ENCODE assay signal across 8 mouse cellular contexts in genomic region chr19:46392018-46392417, GRCm38 (mm10). TPM values are rescaled to one million over a fixed set of nuclear protein-coding genes. Genes with fewer than 3 reads are reported as not detected.
DNase-seq lines count a peak whose midpoint lies in the region; ATAC-seq and TF ChIP-seq lines count a peak whose summit lies in the region.

No protein-coding gene starts in this region.

- H3K4me3 ChIP-seq in heart, adult 2 months: no peak overlapping the region
- H3K4me3 ChIP-seq in heart, embryonic 12.5 days: no peak overlapping the region
- no peak overlapping the region for H3K4me3 ChIP-seq in ES-E14 (ENCODE audit: insufficient read depth in 1 of 2, low read depth in 1 of 2, low read length in 2 of 2, poor library complexity in 1 of 2, severe bottlenecking in 1 of 2)
- H3K4me3 ChIP-seq in hindbrain, postnatal 0 days (ENCODE audit: low read length): no peak overlapping the region

- ATAC-seq in heart, embryonic 12.5 days (ENCODE audit: insufficient number of reproducible peaks, low FRiP score): no peak
- no peak for ATAC-seq in hindbrain, postnatal 0 days

- no peaks in the 10 kb centered on the region for H3K27me3 ChIP-seq in heart, adult 2 months (ENCODE audit: control insufficient read depth, insufficient read depth, low read length)
- H3K27me3 ChIP-seq in heart, embryonic 12.5 days (replicated peaks): no peaks in the 10 kb centered on the region
- no peaks in the 10 kb centered on the region for H3K27me3 ChIP-seq in hindbrain, postnatal 0 days (ENCODE audit: insufficient read depth, low read length)

- intact Hi-C loops in heart, adult 2 months (cut with DNase I): no loop called here
- intact Hi-C loops in gastrocnemius, postnatal 14 days (cut with DNase I; ENCODE audit: low total_unique reads): no loop called here

- H3K79me2 ChIP-seq in heart, adult 2 months (replicated peaks; ENCODE audit: control insufficient read depth, insufficient read depth, low read length): peaks cover 5% of the 10 kb centered on the region

- no peaks in the 10 kb centered on the region for H3K9me3 ChIP-seq in heart, embryonic 12.5 days (replicated peaks)
- H3K9me3 ChIP-seq in ES-E14 (ENCODE audit: control insufficient read depth, insufficient read depth, low read depth, low read length): no peaks in the 10 kb centered on the region
- H3K9me3 ChIP-seq in hindbrain, postnatal 0 days (ENCODE audit: low read length): no peaks in the 10 kb centered on the region

- peaks cover 8% of the 10 kb centered on the region for H3K36me3 ChIP-seq in heart, adult 2 months (ENCODE audit: control insufficient read depth, insufficient read depth, low read length)
- peaks cover 20% of the 10 kb centered on the region for H3K36me3 ChIP-seq in heart, embryonic 12.5 days
- H3K36me3 ChIP-seq in ES-E14 (ENCODE audit: control insufficient read depth, insufficient read depth, low read length, poor library complexity, severe bottlenecking): no peaks in the 10 kb centered on the region
- H3K36me3 ChIP-seq in hindbrain, postnatal 0 days (ENCODE audit: insufficient read depth, low read length): peaks cover 6% of the 10 kb centered on the region; the same call in 1 of the 2 replicates

- TF ChIP-seq POLR2A in heart, adult 2 months (IDR thresholded peaks at IDR 0.05; ENCODE audit: insufficient read depth, low read depth, low read length): no peak

- WGBS in heart, adult 2 months: 26% methylated on average over 4 of the region's 4 CpGs
- WGBS in heart, embryonic 12.5 days: 51% methylated on average over 4 of the region's 4 CpGs
- 33% methylated on average over 4 of the region's 4 CpGs for WGBS in hindbrain, postnatal 0 days

- H3K4me1 ChIP-seq in heart, adult 2 months (ENCODE audit: control insufficient read depth, insufficient read depth, low read length): peaks cover 15% of the 10 kb centered on the region
- peaks cover 26% of the 10 kb centered on the region for H3K4me1 ChIP-seq in heart, embryonic 12.5 days (replicated peaks)
- peaks cover 2% of the 10 kb centered on the region in 2 experiments; a peak in 2 of 4 replicates for H3K4me1 ChIP-seq in ES-E14 (ENCODE audit: control insufficient read depth in 2 of 2, insufficient read depth in 2 of 2, low read length in 2 of 2, poor library complexity in 1 of 2)
- peaks cover 17% of the 10 kb centered on the region for H3K4me1 ChIP-seq in hindbrain, postnatal 0 days (ENCODE audit: insufficient read depth, low read length)

- DNase-seq in heart, adult 2 months: peak in 1 of 2 experiments; percentile 45
- DNase-seq in 3T3-L1 (ENCODE audit: low read depth, low spot score): peak; percentile 82
- peak; percentile 51 for DNase-seq in ES-E14 (ENCODE audit: low read depth, low spot score)
- DNase-seq in hindbrain, postnatal 0 days (ENCODE audit: low spot score): peak; percentile 56
- DNase-seq in retina, postnatal 1 day: peak; percentile 70
- no peak for DNase-seq in gastrocnemius, postnatal 25 days
- DNase-seq in gastrocnemius, postnatal 14 days: no peak

- in situ Hi-C loops in ES-E14 (cut with MboI; ENCODE audit: low sequenced_read_pairs in 2 of 2, unreplicated experiment in 2 of 2): no loop called here

- peak; percentile 72 for TF ChIP-seq CTCF in heart, adult 2 months (IDR thresholded peaks at IDR 0.05)
- peak; percentile 67 for TF ChIP-seq CTCF in hindbrain, postnatal 0 days (IDR thresholded peaks at IDR 0.05; ENCODE audit: low read depth)

- TF ChIP-seq EP300 in heart, adult 2 months (IDR thresholded peaks at IDR 0.05; ENCODE audit: insufficient read depth, low read depth, low read length): no peak

- H3K9ac ChIP-seq in heart, adult 2 months (ENCODE audit: low read depth, low read length): no peak overlapping the region
- no peak overlapping the region for H3K9ac ChIP-seq in heart, embryonic 12.5 days
- H3K9ac ChIP-seq in ES-E14 (ENCODE audit: insufficient read depth, low read depth, low read length, poor library complexity, severe bottlenecking): no peak overlapping the region
- no peak overlapping the region for H3K9ac ChIP-seq in hindbrain, postnatal 0 days (replicated peaks; ENCODE audit: low read length)

- H3K4me2 ChIP-seq in heart, embryonic 12.5 days: no peak overlapping the region
- no peak overlapping the region for H3K4me2 ChIP-seq in hindbrain, postnatal 0 days (ENCODE audit: low read depth, low read length)

- H3K27ac ChIP-seq in heart, adult 2 months: no peak overlapping the region
- H3K27ac ChIP-seq in heart, embryonic 12.5 days (ENCODE audit: poor library complexity, severe bottlenecking): no peak overlapping the region
- H3K27ac ChIP-seq in ES-E14 (ENCODE audit: insufficient read depth, low read depth, low read length, poor library complexity, severe bottlenecking): no peak overlapping the region
- H3K27ac ChIP-seq in hindbrain, postnatal 0 days: no peak overlapping the region

TF ChIP-seq in ES-E14, 5 proteins besides CTCF, POLR2A, EP300 and RAD21:
- no peak for TF ChIP-seq CHD2 (IDR thresholded peaks at IDR 0.05; ENCODE audit: low read depth, low read length)
- TF ChIP-seq ZC3H11A (IDR thresholded peaks at IDR 0.05; ENCODE audit: borderline replicate concordance, low read depth, low read length): no peak
- TF ChIP-seq MAFK (IDR thresholded peaks at IDR 0.05; ENCODE audit: insufficient read depth, low read depth, low read length): no peak
- TF ChIP-seq HCFC1 (IDR thresholded peaks at IDR 0.05; ENCODE audit: borderline replicate concordance, insufficient read depth, low read length): no peak
- TF ChIP-seq ZNF384 (IDR thresholded peaks at IDR 0.05; ENCODE audit: low read depth, low read length): no peak

RNA-seq across cellular contexts. Expression of gene Actr1a, which starts 3.5 kb away (rescaled TPM):
- total RNA-seq in heart, adult 2 months (2021): 10 to 100 TPM; 82.1 to 90.5 TPM
- 73.3 and 104 TPM in 2 replicates for polyA plus RNA-seq in heart, adult 2 months (2012; rRNA removed)
- 118 and 120 TPM in 2 replicates for polyA plus RNA-seq in heart, embryonic 12.5 days (2016; fragmentation: Nextera tagmentation; extraction: Ambion mirVana)
- 66.7 and 85.7 TPM in 2 replicates for total RNA-seq in ES-E14 (2012; rRNA removed)
- total RNA-seq in hindbrain, postnatal 0 days (2014; rRNA removed): 321 and 337 TPM in 2 replicates
- polyA plus RNA-seq in hindbrain, postnatal 0 days (2015; fragmentation: Nextera tagmentation; extraction: Ambion mirVana): 278 and 295 TPM in 2 replicates
- total RNA-seq in gastrocnemius, postnatal 25 days (2021): 10 to 100 TPM; 49.3 to 53.1 TPM
- 10 to 100 TPM; 58.6 to 62.7 TPM for total RNA-seq in gastrocnemius, postnatal 14 days (2021)

RNA-seq across cellular contexts. Expression of gene Sufu, which starts 4.7 kb away (rescaled TPM):
- 10 to 100 TPM; 10.6 to 11.0 TPM for total RNA-seq in heart, adult 2 months (2021)
- polyA plus RNA-seq in heart, adult 2 months (2012; rRNA removed): 8.7 and 9.0 TPM in 2 replicates
- 24.1 and 27.2 TPM in 2 replicates for polyA plus RNA-seq in heart, embryonic 12.5 days (2016; fragmentation: Nextera tagmentation; extraction: Ambion mirVana)
- 12.6 and 14.5 TPM in 2 replicates for total RNA-seq in ES-E14 (2012; rRNA removed)
- 21.4 and 21.9 TPM in 2 replicates for total RNA-seq in hindbrain, postnatal 0 days (2014; rRNA removed)
- 17.2 and 19.1 TPM in 2 replicates for polyA plus RNA-seq in hindbrain, postnatal 0 days (2015; fragmentation: Nextera tagmentation; extraction: Ambion mirVana)
- 1 to 10 TPM; 6.0 to 6.1 TPM for total RNA-seq in gastrocnemius, postnatal 25 days (2021)
- 1 to 10 TPM; 7.6 to 9.1 TPM for total RNA-seq in gastrocnemius, postnatal 14 days (2021)

RNA-seq across cellular contexts. Expression of gene 2310034G01Rik, which starts 41.9 kb away (rescaled TPM):
- under 1 TPM; 0.34 to 0.43 TPM for total RNA-seq in heart, adult 2 months (2021)
- 0.66 and 0.73 TPM in 2 replicates for polyA plus RNA-seq in heart, adult 2 months (2012; rRNA removed)
- 0.36 and 1.2 TPM in 2 replicates for polyA plus RNA-seq in heart, embryonic 12.5 days (2016; fragmentation: Nextera tagmentation; extraction: Ambion mirVana)
- total RNA-seq in ES-E14 (2012; rRNA removed): 0.53 and 0.80 TPM in 2 replicates
- 0.89 and 3.3 TPM in 2 replicates for total RNA-seq in hindbrain, postnatal 0 days (2014; rRNA removed)
- 1.7 and 2.5 TPM in 2 replicates for polyA plus RNA-seq in hindbrain, postnatal 0 days (2015; fragmentation: Nextera tagmentation; extraction: Ambion mirVana)
- total RNA-seq in gastrocnemius, postnatal 25 days (2021): under 1 TPM; 0.33 to 0.38 TPM
- total RNA-seq in gastrocnemius, postnatal 14 days (2021): under 1 TPM; 0.16 to 0.39 TPM

RNA-seq across cellular contexts. Expression of gene Mfsd13a, which starts 51.1 kb away (rescaled TPM):
- total RNA-seq in heart, adult 2 months (2021): 1 to 10 TPM; 2.6 to 3.1 TPM
- 3.2 and 4.5 TPM in 2 replicates for polyA plus RNA-seq in heart, adult 2 months (2012; rRNA removed)
- 4.3 and 4.4 TPM in 2 replicates for polyA plus RNA-seq in heart, embryonic 12.5 days (2016; fragmentation: Nextera tagmentation; extraction: Ambion mirVana)
- total RNA-seq in ES-E14 (2012; rRNA removed): 9.9 and 19.8 TPM in 2 replicates
- 7.5 and 12.3 TPM in 2 replicates for total RNA-seq in hindbrain, postnatal 0 days (2014; rRNA removed)
- polyA plus RNA-seq in hindbrain, postnatal 0 days (2015; fragmentation: Nextera tagmentation; extraction: Ambion mirVana): 9.9 and 10.5 TPM in 2 replicates
- 1 to 10 TPM; 1.0 to 1.2 TPM for total RNA-seq in gastrocnemius, postnatal 25 days (2021)
- total RNA-seq in gastrocnemius, postnatal 14 days (2021): 1 to 10 TPM; 1.1 TPM

RNA-seq across cellular contexts. Expression of gene Cuedc2, which starts 53.5 kb away (rescaled TPM):
- 10 to 100 TPM; 79.8 to 91.3 TPM for total RNA-seq in heart, adult 2 months (2021)
- 58.7 and 73.5 TPM in 2 replicates for polyA plus RNA-seq in heart, adult 2 months (2012; rRNA removed)
- 97.7 and 116 TPM in 2 replicates for polyA plus RNA-seq in heart, embryonic 12.5 days (2016; fragmentation: Nextera tagmentation; extraction: Ambion mirVana)
- 75.1 and 102 TPM in 2 replicates for total RNA-seq in ES-E14 (2012; rRNA removed)
- 125 and 134 TPM in 2 replicates for total RNA-seq in hindbrain, postnatal 0 days (2014; rRNA removed)
- polyA plus RNA-seq in hindbrain, postnatal 0 days (2015; fragmentation: Nextera tagmentation; extraction: Ambion mirVana): 312 and 326 TPM in 2 replicates
- 10 to 100 TPM; 56.1 to 56.5 TPM for total RNA-seq in gastrocnemius, postnatal 25 days (2021)
- 10 to 100 TPM; 68.7 to 79.0 TPM for total RNA-seq in gastrocnemius, postnatal 14 days (2021)

Comparison
In these comparisons a context has a peak if more than half of its experiments do, and no peak if none do; other contexts are left out.
1. DNase-seq: peak in 3T3-L1 (single experiment), ES-E14 (single experiment), hindbrain, postnatal 0 days (single experiment) and retina, postnatal 1 day (single experiment); none in gastrocnemius, postnatal 25 days (single experiment) and gastrocnemius, postnatal 14 days (single experiment).